Mouse (Mus musculus): ENCODE measurements around the gene Zfp146. TPM values are rescaled to one million over a fixed set of nuclear protein-coding genes. Genes with fewer than 3 reads are reported as not detected.
"Not testable (repeated sequence)": the region's sequence is repeated elsewhere in the genome, so short reads cannot be mapped to it uniquely, and the experiment has no call there.

Zfp146 gene
- total RNA-seq, 2 experiments from 2014 or later: 53.8 to 54.8 TPM

GRCm38 (mm10) chr7:30189116-30189491 lies 19.6 kb upstream of the Zfp146 start:
- no peak for DNase-seq

GRCm38 (mm10) chr7:30188344-30189115 lies 19.0 kb upstream of the Zfp146 start:
- DNase-seq: no peak

GRCm38 (mm10) chr7:30184641-30185348 lies 15.2 kb upstream of the Zfp146 start:
- DNase-seq: no peak

- DNase-seq: peak in 1 of 2 experiments; percentile 34
These were observed 14.3 kb upstream of the Zfp146 start, which contains the start of gene Cox7a1 for GRCm38 (mm10) chr7:30183879-30184289. Gene Cox7a1, plus strand, starts transcription at chr7:30184144.

- DNase-seq: not testable (repeated sequence)
These were observed 13.6 kb upstream of the Zfp146 start for GRCm38 (mm10) chr7:30183189-30183588.

GRCm38 (mm10) chr7:30181929-30182328 lies 12.4 kb upstream of the Zfp146 start:
- DNase-seq: not testable (repeated sequence)

GRCm38 (mm10) chr7:30181308-30181707 lies 11.8 kb upstream of the Zfp146 start:
- peak; percentile 60 to 72 for DNase-seq

GRCm38 (mm10) chr7:30178256-30178655 lies 8.7 kb upstream of the Zfp146 start:
- DNase-seq: no peak

GRCm38 (mm10) chr7:30176474-30176873 lies 6.9 kb upstream of the Zfp146 start:
- DNase-seq: no peak

- no peak for DNase-seq
These were observed 867 bp upstream of the Zfp146 start for GRCm38 (mm10) chr7:30170283-30170951.

- no peak for DNase-seq
These were observed 502 bp downstream of the Zfp146 start for GRCm38 (mm10) chr7:30168914-30169582.

GRCm38 (mm10) chr7:30164745-30165144 lies 4.8 kb downstream of the Zfp146 start:
- DNase-seq: no peak

- DNase-seq: no peak
These were observed 6.4 kb downstream of the Zfp146 start for GRCm38 (mm10) chr7:30163113-30163512.

- DNase-seq: no peak
These were observed 14.0 kb downstream of the Zfp146 start for GRCm38 (mm10) chr7:30155507-30155906.

GRCm38 (mm10) chr7:30154040-30154439 lies 15.5 kb downstream of the Zfp146 start:
- no peak for DNase-seq

- no peak for DNase-seq
These were observed 22.5 kb downstream of the Zfp146 start for GRCm38 (mm10) chr7:30147011-30147410.

- peak; percentile 76 to 77 for DNase-seq
These were observed 25.9 kb downstream of the Zfp146 start for GRCm38 (mm10) chr7:30143555-30144209.

- DNase-seq: no peak
These were observed 26.4 kb downstream of the Zfp146 start for GRCm38 (mm10) chr7:30143170-30143554.

GRCm38 (mm10) chr7:30136826-30137225 lies 32.7 kb downstream of the Zfp146 start:
- DNase-seq: peak; percentile 21 to 26

- DNase-seq: no peak
These were observed 37.2 kb downstream of the Zfp146 start for GRCm38 (mm10) chr7:30132396-30132795.

GRCm38 (mm10) chr7:30129900-30130299 lies 39.6 kb downstream of the Zfp146 start:
- no peak for DNase-seq

GRCm38 (mm10) chr7:30122188-30122530 lies 47.4 kb downstream of the Zfp146 start:
- DNase-seq: no peak
